Mouse (Mus musculus) Patski (cell line): ENCODE results near the gene Uqcrh. TPM values are rescaled to one million over a fixed set of nuclear protein-coding genes. Genes with fewer than 3 reads are reported as not detected.

Source experiments
- ATAC-seq: fragments of 100-300 bp; one replicate; pipeline ENCODE4 v1.8.0; 2021
- CTCF ChIA-PET: fragments of 350-600 bp; sonication (Branson Sonifier 250); formaldehyde crosslinking; loops from one replicate; lab custom pipeline; 2022; ENCODE audit warnings: inconsistent platforms; lab: Charles Lee
- POLR2A ChIA-PET: fragments of 350-600 bp; sonication (Branson Sonifier 250); formaldehyde crosslinking; loops from one replicate; lab custom pipeline; 2022; ENCODE audit warnings: antibody characterized with exemption, inconsistent platforms; lab: Charles Lee
- DNase-seq: peaks from one replicate; pipeline ENCODE4 v3.0.0-alpha.2; 2011; ENCODE audit warnings: low read depth, low spot score
- H3K27me3 ChIP-seq: fragments of 371-371 bp; one replicate; pipeline ENCODE4 v1.5.1; 2021
- CTCF ChIP-seq: fragments of 100-300 bp; IDR thresholded peaks from one replicate; pipeline ENCODE4 v1.5.1; 2021
- in situ Hi-C: fragments of 300-500 bp; cut with MboI; formaldehyde crosslinking; loops from 3 replicates; pipeline ENCODE4 v1.11.1; 2018; ENCODE audit warnings: low pct_unique_long_range_greater_than_20kb, mixed read lengths
- polyA plus RNA-seq: library from polyadenylated mRNA; unstranded; gene quantifications from one replicate; pipeline ENCODE4 v1.2.3, GENCODE M21; 2021

The Uqcrh gene
- polyA plus RNA-seq, 1 experiment from 2014 or later = 441 TPM

GRCm38 (mm10) chr4:116017902-116018746 lies 56.7 kb downstream of the Uqcrh start, which contains the start of gene Faah:
Faah (minus strand) TSS chr4:116017926.
- DNase-seq = no peak
- ChIA-PET POLR2A (no interaction called here), CTCF (no interaction called here)
- peak; percentile 61 for ATAC-seq
- no peak for TF ChIP-seq CTCF
- H3K27me3 ChIP-seq = no peaks in the 10 kb centered on the region
- in situ Hi-C loops = no loop called here

- TF ChIP-seq CTCF = no peak
- in situ Hi-C loops = no loop called here
- CTCF ChIA-PET = no interaction called here
- POLR2A ChIA-PET = no interaction called here
- ATAC-seq (peak; percentile 87), DNase-seq (no peak)
- H3K27me3 ChIP-seq = no peaks in the 10 kb centered on the region
These were observed 57.5 kb downstream of the Uqcrh start for GRCm38 (mm10) chr4:116017300-116017901.

Other genes starting within 250 kb of the Uqcrh start
- 4.9 TPM for gene Mob3c, start 247.0 kb downstream of the Uqcrh start, polyA plus RNA-seq
- gene Mknk1, start 235.9 kb downstream of the Uqcrh start, polyA plus RNA-seq = 26.3 TPM
- not detected for gene Kncn, start 190.7 kb downstream of the Uqcrh start, polyA plus RNA-seq
- gene 6430628N08Rik, start 184.4 kb downstream of the Uqcrh start, polyA plus RNA-seq = not detected
- gene Dmbx1, start 135.1 kb downstream of the Uqcrh start, polyA plus RNA-seq = not detected
- gene Faah, start 57.1 kb downstream of the Uqcrh start, polyA plus RNA-seq = 3.4 TPM
- 7.2 TPM for gene Nsun4, start 21.2 kb downstream of the Uqcrh start, polyA plus RNA-seq
- 58.3 TPM for gene Lrrc41, start 198 bp upstream of the Uqcrh start, polyA plus RNA-seq
- gene Rad54l, start 48.6 kb upstream of the Uqcrh start, polyA plus RNA-seq = 5.6 TPM
- 57.6 TPM for gene Pomgnt1, start 48.8 kb upstream of the Uqcrh start, polyA plus RNA-seq
- gene Lurap1, start 76.3 kb upstream of the Uqcrh start, polyA plus RNA-seq = 8.3 TPM
- gene Tspan1, start 92.5 kb upstream of the Uqcrh start, polyA plus RNA-seq = 0.06 TPM
- not detected for gene 1700042G07Rik, start 98.3 kb upstream of the Uqcrh start, polyA plus RNA-seq
- not detected for gene Gm49337, start 98.3 kb upstream of the Uqcrh start, polyA plus RNA-seq
- gene Pik3r3, start 146.5 kb upstream of the Uqcrh start, polyA plus RNA-seq = 15.6 TPM